Mouse (Mus musculus): Measurements from ENCODE around the gene Trmt61a. TPM values are rescaled to one million over a fixed set of nuclear protein-coding genes. Genes with fewer than 3 reads are reported as not detected.

The Trmt61a gene
- total RNA-seq, 4 experiments from 2014 or later = 2.1 to 2.7 (median 2.5) TPM

DNA sequence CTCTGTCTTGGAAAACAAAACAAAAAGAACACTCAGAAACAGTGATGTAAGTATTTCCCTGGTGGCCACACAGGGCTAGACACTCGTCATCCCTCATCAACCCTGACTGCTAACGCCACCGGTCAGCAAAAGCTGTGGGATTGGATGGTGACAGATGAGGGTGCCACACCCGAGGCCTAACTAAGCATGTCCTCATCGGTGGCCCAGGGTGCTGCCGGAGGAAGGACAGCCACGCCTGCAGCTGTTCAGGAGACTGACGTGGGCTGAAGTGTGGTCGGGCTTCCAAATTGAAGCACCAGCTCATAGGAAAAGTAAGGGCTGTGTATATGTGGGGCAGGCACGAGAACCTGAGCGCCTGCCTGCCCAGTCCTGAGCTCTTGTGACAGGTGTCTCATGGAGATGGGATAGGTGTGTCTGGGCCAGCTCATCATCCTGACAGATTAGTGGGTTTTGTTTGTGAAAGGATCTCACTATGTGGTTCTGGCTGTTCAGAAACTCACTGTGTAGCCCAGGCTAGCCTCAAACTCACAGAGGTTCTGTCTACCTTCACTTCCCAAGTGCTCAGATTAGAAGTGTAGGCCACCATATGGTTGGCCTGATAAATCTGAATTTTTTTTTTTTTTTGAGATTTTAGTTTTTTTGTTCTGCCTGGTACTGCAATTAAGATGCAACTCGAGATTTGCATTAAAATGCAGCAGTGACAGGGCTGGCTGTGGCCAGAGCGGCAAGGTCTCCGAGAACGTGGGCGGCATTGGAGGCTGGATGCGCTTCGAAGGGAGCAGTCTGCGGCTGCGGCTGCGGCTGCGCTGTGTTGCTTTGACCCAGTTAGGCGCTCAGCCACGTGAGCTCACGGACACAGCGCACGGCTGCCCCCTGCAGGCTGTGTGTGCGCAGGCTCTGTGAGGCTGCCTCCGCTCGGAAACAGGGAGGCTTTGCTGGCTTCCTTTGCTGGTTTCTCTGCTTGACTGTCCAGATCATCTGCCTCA, 54.2 kb downstream of the Trmt61a start:
- peak; percentile 78 to 83 for DNase-seq (ENCODE audit: low spot score in 2 of 2)

DNA sequence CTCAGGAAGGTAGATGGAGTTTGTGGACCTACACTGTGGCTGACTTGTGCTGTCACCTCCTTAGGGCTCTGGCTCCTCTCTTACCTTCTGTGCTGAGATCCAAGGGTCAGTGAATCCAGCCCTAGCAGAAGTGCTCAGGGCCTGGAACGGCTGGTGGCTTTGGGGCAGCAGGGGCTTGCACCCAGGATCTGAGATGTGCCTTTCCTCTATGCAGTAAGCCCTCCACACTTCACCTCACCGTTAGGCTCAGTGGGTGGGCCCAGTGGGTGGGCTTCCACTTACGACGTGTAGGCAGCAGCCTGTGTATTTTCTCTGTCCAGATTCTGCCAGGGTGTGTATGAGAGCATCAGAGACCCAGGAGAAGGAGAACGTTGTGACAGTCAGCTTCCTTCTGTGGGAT, 55.0 kb downstream of the Trmt61a start:
- DNase-seq (ENCODE audit: low spot score in 2 of 2) = no peak

Other genes with a start within 250 kb of the Trmt61a start
- 10 to 100 TPM; 17.0 to 41.0 (median 32.6) TPM for gene Tnfaip2, start 235.6 kb upstream of the Trmt61a start, total RNA-seq (2022)
- under 1 TPM in 3 of 4 experiments, not detected in 1; 0.27 to 0.34 (median 0.31) TPM for gene Gm266, start 192.3 kb upstream of the Trmt61a start, total RNA-seq (2022)
- 100 to 1,000 TPM; 151 to 194 (median 168) TPM for gene Eif5, start 140.1 kb upstream of the Trmt61a start, total RNA-seq (2022)
- 10 to 100 TPM; 45.6 to 57.4 (median 48.2) TPM for gene Mark3, start 103.6 kb upstream of the Trmt61a start, total RNA-seq (2022)
- 1 to 10 TPM; 2.8 to 8.5 (median 5.7) TPM for gene Ckb, start 5.8 kb upstream of the Trmt61a start, total RNA-seq (2022)
- 10 to 100 TPM; 11.4 to 19.6 (median 16.3) TPM for gene Bag5, start 35.2 kb downstream of the Trmt61a start, total RNA-seq (2022)
- 10 to 100 TPM; 36.2 to 40.8 (median 38.9) TPM for gene Apopt1, start 35.2 kb downstream of the Trmt61a start, total RNA-seq (2022)
- 10 to 100 TPM; 47.9 to 62.7 (median 50.9) TPM for gene Klc1, start 80.7 kb downstream of the Trmt61a start, total RNA-seq (2022)
- under 1 TPM in 1 of 4 experiments, not detected in 3; 0.46 TPM for gene Xrcc3, start 135.8 kb downstream of the Trmt61a start, total RNA-seq (2022)
- gene Zfyve21, start 136.1 kb downstream of the Trmt61a start, total RNA-seq (2022) = 10 to 100 TPM; 11.2 to 18.5 (median 15.2) TPM
- 1 to 10 TPM; 4.1 to 8.0 (median 6.0) TPM for gene Ppp1r13b, start 230.0 kb downstream of the Trmt61a start, total RNA-seq (2022)

Data from gastrocnemius, adult 8-10 months (tissue).